Mouse (Mus musculus) hindbrain, embryonic 16.5 days (tissue): ENCODE data around the gene Raver2. TPM values are rescaled to one million over a fixed set of nuclear protein-coding genes. Genes with fewer than 3 reads are reported as not detected.

ENCODE experiments used
- ATAC-seq: fragments of 200-750 bp; cut with Nextera tagmentation; 2 replicates; pipeline ENCODE4 v1.8.0; 2017; ENCODE audit warnings: moderate TSS enrichment, moderate library complexity
- H3K27ac ChIP-seq: fragments of 300-500 bp; sonication (generic); 2 replicates; pipeline ENCODE4 v1.5.1; 2014; ENCODE audit warnings: low read depth, mild to moderate bottlenecking, control low read depth, low read length, moderate library complexity
- H3K27me3 ChIP-seq: fragments of 300-500 bp; sonication (generic); replicated peaks from 2 replicates; pipeline ENCODE4 v1.6.1; 2014; ENCODE audit warnings: low read length; ENCODE audit not compliant: control insufficient read depth, insufficient read depth
- H3K36me3 ChIP-seq: fragments of 300-500 bp; sonication (generic); 2 replicates; pipeline ENCODE4 v1.6.1; 2014; ENCODE audit warnings: mild to moderate bottlenecking, low read length, moderate library complexity, mixed read lengths; ENCODE audit not compliant: control insufficient read depth, insufficient read depth
- H3K4me1 ChIP-seq: fragments of 300-500 bp; sonication (generic); 2 replicates; pipeline ENCODE4 v1.6.1; 2014; ENCODE audit warnings: low read depth, low read length; ENCODE audit not compliant: control insufficient read depth, insufficient read depth
- H3K4me2 ChIP-seq: fragments of 300-500 bp; sonication (generic); 2 replicates; pipeline ENCODE4 v1.6.1; 2014; ENCODE audit warnings: mild to moderate bottlenecking, low read length, control low read depth, moderate library complexity
- H3K4me3 ChIP-seq: fragments of 300-500 bp; sonication (generic); 2 replicates; pipeline ENCODE4 v1.5.1; 2014; ENCODE audit warnings: mild to moderate bottlenecking, low read length, control low read depth, moderate library complexity
- H3K9ac ChIP-seq: fragments of 300-500 bp; sonication (generic); 2 replicates; pipeline ENCODE4 v1.6.1; 2014; ENCODE audit warnings: low read depth, mild to moderate bottlenecking, control low read depth, low read length, moderate library complexity
- H3K9me3 ChIP-seq: fragments of 300-500 bp; sonication (generic); 2 replicates; pipeline ENCODE4 v1.6.1; 2014; ENCODE audit warnings: mild to moderate bottlenecking, low read length, moderate library complexity; ENCODE audit not compliant: control insufficient read depth
- WGBS: fragments of 180-500 bp; shearing (Covaris S2); extraction: QIAGEN DNeasy Blood & Tissue Kit; methylation state at CpG from one replicate; pipeline ENCODE4 v1.1.7; 2014; 5-methylcytosine and 5-hydroxymethylcytosine counted together
- polyA plus RNA-seq: library from polyadenylated mRNA; unstranded; fragments of >200 nt; fragmentation: Nextera tagmentation; extraction: Ambion mirVana; gene quantifications from 2 replicates; pipeline ENCODE4 v1.2.1, GENCODE M21; 2015

Raver2 gene
- polyA plus RNA-seq, 1 experiment from 2014 or later: 4.7 TPM

DNA sequence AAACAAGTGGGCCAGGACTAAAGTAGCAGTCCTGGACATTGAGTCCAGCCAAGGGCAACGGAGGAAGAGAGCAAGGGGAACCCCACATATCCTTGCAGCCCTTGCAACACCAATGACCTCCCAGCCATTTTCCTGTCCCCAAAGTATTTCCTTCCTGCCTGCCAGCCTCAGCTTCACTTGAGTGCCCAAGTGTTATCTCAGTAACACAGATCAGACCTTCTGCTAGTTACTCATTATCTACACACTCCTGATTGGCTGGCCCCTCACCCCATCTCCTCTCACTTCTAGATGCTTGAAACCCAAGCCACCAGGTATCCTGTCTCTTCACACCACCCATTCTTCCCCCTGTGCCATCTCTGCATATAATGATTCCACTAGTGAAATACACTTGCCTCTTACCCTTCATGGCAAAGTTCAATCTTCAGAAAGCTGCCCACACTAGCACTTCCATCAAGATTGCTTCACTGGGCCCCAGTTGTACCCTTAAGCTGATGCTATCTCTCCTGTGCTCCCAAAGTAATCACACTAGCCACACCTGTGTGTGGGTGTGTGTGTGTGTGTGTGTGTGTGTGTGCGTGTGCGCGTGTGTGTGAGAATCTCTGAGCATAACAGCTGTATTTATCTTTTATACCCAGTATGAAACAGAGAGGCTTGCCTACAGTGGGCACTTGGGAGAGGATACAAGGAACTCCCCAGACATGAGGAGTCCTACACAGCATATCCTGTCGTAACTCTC lies 123.6 kb downstream of the Raver2 start:
- Histone ChIP-seq H3K27ac (no peak overlapping the region), H3K4me2 (no peak overlapping the region), H3K27me3 (no peaks in the 10 kb centered on the region), H3K9ac (no peak overlapping the region), H3K4me3 (no peak overlapping the region), H3K9me3 (no peaks in the 10 kb centered on the region), H3K36me3 (peaks cover 4% of the 10 kb centered on the region; the same call in 1 of the 2 replicates), H3K4me1 (peaks cover under 1% of the 10 kb centered on the region; the same call in 1 of the 2 replicates)
- ATAC-seq: no peak
- 97% methylated on average over 5 of the region's 5 CpGs for WGBS

DNA sequence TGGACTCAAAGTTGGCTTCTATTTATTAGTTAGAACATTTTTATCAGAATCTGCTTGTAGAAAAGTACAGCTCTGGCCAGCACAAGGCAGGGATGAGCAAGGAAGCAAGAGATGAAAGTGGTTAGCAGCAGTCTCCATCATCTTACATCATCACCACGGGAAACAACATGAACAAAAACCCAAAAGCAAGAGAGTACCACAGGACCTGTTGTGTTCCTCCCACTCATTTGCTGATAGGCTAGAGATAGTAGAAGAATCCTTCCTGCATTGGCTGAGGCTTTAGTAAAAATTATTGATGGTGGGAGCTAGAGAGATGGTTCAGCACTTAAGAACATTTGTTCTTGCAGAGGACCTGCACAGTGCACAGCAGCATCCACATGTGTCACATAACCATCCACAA lies 125.4 kb downstream of the Raver2 start:
- 89% methylated on average over 1 of the region's 1 CpGs for WGBS
- Histone ChIP-seq H3K4me2 (no peak overlapping the region), H3K9ac (no peak overlapping the region), H3K9me3 (no peaks in the 10 kb centered on the region), H3K4me3 (no peak overlapping the region), H3K27ac (no peak overlapping the region), H3K36me3 (peaks cover 4% of the 10 kb centered on the region; the same call in 1 of the 2 replicates), H3K27me3 (no peaks in the 10 kb centered on the region), H3K4me1 (peaks cover 6% of the 10 kb centered on the region)
- ATAC-seq: no peak

DNA sequence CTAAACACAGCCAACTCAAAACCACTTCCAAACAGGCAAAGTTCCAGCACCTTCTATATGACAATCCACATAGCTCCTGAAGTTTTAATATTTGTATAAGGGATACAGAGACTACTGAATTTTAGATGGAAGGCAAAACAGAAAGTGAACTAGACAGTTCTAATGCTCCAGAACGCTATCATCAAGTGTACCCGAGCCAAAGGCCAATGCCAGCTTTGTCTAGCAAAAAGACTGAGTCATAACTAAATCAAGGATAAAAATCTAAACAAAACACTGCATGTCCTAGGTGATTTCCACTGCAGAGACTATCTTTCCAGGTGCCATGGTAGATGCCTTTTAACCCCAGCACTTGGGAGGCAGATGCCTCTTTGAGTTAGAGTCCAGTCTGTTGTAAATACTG lies 127.6 kb downstream of the Raver2 start:
- H3K36me3 ChIP-seq: no peaks in the 10 kb centered on the region; the same call in 1 of the 2 replicates
- H3K4me1 ChIP-seq: peaks cover 6% of the 10 kb centered on the region
- ATAC-seq: no peak
- no peaks in the 10 kb centered on the region for H3K27me3 ChIP-seq
- no peak overlapping the region for H3K4me3 ChIP-seq
- no peak overlapping the region for H3K9ac ChIP-seq
- H3K27ac ChIP-seq: no peak overlapping the region
- no peaks in the 10 kb centered on the region for H3K9me3 ChIP-seq
- no peak overlapping the region for H3K4me2 ChIP-seq
- 91% methylated on average over 2 of the region's 2 CpGs for WGBS

DNA sequence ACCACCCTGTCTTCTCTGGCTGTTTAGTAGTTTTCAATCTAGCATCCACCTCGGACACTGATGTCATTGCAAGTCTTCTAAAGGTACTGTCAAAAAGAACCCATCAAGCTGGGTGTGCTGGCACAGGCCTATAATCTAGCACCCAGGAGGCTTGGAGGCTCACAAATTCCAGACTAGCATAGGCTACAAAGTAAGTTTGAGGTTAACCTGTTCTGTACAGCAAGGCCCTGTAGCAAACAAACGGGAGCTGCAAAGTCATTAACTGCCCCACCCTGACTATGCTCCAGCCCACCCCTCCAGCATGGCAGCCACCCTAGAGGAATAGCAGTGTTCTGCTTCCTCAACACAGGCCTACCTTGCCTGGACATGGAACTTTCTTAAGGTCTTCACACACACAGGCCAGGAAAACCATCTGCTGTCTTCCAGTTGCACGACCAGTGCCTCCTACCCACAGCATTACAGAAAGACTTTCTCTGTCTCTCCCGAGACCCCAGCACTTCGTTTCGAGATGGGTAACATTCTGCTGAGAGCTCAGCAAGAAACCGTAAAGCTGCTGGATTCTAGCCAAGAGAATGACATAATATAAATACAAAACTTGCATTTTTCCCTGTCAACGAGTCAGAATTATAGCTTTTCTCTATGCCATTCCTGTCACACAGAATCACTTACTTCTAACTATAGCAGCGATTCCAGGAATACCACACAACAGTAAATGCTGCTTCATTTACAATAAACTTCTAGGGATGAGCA lies 128.8 kb downstream of the Raver2 start:
- H3K27me3 ChIP-seq: no peaks in the 10 kb centered on the region
- WGBS: 51% methylated on average over 9 of the region's 9 CpGs
- H3K4me1 ChIP-seq: peaks cover 6% of the 10 kb centered on the region
- no peak overlapping the region for H3K4me3 ChIP-seq
- no peak overlapping the region for H3K4me2 ChIP-seq
- H3K9ac ChIP-seq: no peak overlapping the region
- no peak for ATAC-seq
- H3K36me3 ChIP-seq: no peaks in the 10 kb centered on the region
- H3K9me3 ChIP-seq: no peaks in the 10 kb centered on the region
- H3K27ac ChIP-seq: no peak overlapping the region

DNA sequence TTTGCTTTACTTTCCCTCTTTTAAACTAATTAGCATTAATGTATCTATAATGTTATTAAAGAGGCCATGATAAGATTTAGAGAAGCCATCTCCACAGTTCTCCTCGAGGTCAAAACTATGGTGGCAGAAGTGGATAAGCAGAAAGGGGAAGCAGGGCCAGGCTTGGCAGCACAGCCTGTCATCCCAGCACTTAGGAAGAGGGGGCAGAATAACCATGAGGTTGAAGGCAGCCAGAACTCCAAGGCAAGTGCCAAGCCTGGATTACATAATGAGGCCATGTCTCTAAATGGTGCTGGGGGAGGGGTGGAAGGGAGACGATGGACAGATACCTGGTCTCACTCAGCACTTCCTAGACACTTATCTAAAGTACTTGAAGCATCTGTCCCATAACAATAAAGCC lies 129.6 kb downstream of the Raver2 start:
- Histone ChIP-seq H3K4me1 (peaks cover 6% of the 10 kb centered on the region), H3K36me3 (no peaks in the 10 kb centered on the region), H3K9me3 (no peaks in the 10 kb centered on the region), H3K27ac (no peak overlapping the region), H3K27me3 (no peaks in the 10 kb centered on the region), H3K4me2 (no peak overlapping the region), H3K9ac (no peak overlapping the region), H3K4me3 (no peak overlapping the region)
- WGBS: 48% methylated on average over 2 of the region's 2 CpGs
- peak; percentile 73; the same call in 1 of the 2 replicates for ATAC-seq

DNA sequence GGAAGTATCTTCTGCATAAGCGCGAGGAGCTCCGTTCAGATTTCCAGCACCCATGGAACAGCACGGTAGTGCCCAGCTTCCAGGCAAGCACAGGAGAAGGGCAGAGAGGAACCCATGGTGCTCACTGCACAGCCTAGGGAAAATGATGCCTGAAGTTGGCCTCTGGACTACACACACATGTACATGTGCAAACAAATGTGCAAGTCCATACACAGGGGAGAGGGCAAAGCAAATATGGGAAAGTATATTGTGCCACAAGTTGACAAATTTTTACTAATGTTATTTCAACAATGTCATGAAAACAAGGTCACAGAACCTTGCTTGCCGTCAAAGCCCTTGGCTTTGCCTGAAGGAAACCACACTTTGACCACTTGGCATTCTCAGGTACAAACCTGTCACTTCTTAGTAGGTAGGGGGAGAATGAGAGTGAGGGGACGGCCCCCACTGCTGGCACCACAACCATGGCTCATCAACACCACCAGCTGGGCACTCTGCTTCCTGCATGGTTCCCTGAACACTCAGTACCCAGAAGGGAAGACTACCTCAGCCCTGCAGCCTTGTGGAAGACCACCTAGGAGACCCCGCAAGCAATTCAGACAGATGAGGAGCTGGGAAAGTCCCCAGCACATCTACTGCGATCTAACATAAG lies 130.8 kb downstream of the Raver2 start:
- no peak overlapping the region for H3K27ac ChIP-seq
- no peak overlapping the region for H3K4me2 ChIP-seq
- H3K27me3 ChIP-seq: no peaks in the 10 kb centered on the region
- no peaks in the 10 kb centered on the region for H3K36me3 ChIP-seq
- no peak overlapping the region for H3K9ac ChIP-seq
- ATAC-seq: no peak
- no peaks in the 10 kb centered on the region for H3K9me3 ChIP-seq
- H3K4me1 ChIP-seq: peaks cover 6% of the 10 kb centered on the region
- no peak overlapping the region for H3K4me3 ChIP-seq
- 94% methylated on average over 8 of the region's 8 CpGs for WGBS

Other genes with a start within 250 kb of the Raver2 start
- gene Gm10577, start 48.3 kb upstream of the Raver2 start, polyA plus RNA-seq: not detected in 2 replicates
- gene Jak1, start 196.3 kb downstream of the Raver2 start, polyA plus RNA-seq: 89.4 and 103 TPM in 2 replicates